ENCODE assay signal across 16 mouse cellular contexts in genomic region chr9:91374665-91375064, GRCm38 (mm10). TPM values are rescaled to one million over a fixed set of nuclear protein-coding genes. Genes with fewer than 3 reads are reported as not detected.
DNase-seq lines count a peak whose midpoint lies in the region; ATAC-seq lines count a peak whose summit lies in the region.
"Had no signal": no experiment of that assay in that cellular context is flagged by ENCODE, and none has a peak within 500 bp of the region (broad histone marks: within the 10 kb centered on the region; RNA-seq: fewer than 3 reads in every experiment).

No protein-coding gene starts in this region.

- no peak overlapping the region for H3K9ac ChIP-seq in forebrain, embryonic 16.5 days (replicated peaks; ENCODE audit: low read depth, low read length)
- H3K9ac ChIP-seq in midbrain, embryonic 14.5 days (replicated peaks; ENCODE audit: low read length) = no peak overlapping the region
- H3K9ac ChIP-seq in hindbrain, embryonic 16.5 days (ENCODE audit: low read depth, low read length) = no peak overlapping the region
- H3K9ac ChIP-seq in neural tube, embryonic 14.5 days (replicated peaks; ENCODE audit: low read depth, low read length) = no peak overlapping the region
- H3K9ac ChIP-seq: heart, embryonic 15.5 days; limb, embryonic 12.5 days had no signal

- H3K4me3 ChIP-seq in forebrain, embryonic 10.5 days = 0 out of 2 replicates have a peak overlapping the region, but pooled peaks have one; percentile 3
- no peak overlapping the region for H3K4me3 ChIP-seq in forebrain, embryonic 16.5 days (replicated peaks; ENCODE audit: low read length)
- H3K4me3 ChIP-seq in midbrain, embryonic 10.5 days = no peak overlapping the region
- H3K4me3 ChIP-seq in midbrain, embryonic 14.5 days (replicated peaks; ENCODE audit: low read depth, low read length) = no peak overlapping the region
- H3K4me3 ChIP-seq in hindbrain, embryonic 16.5 days (ENCODE audit: low read length) = no peak overlapping the region; the same call in 1 of the 2 replicates
- H3K4me3 ChIP-seq in neural tube, embryonic 14.5 days (ENCODE audit: low read depth, low read length) = no peak overlapping the region
- H3K4me3 ChIP-seq: heart, embryonic 15.5 days; limb, embryonic 12.5 days had no signal

- ATAC-seq in forebrain, embryonic 16.5 days = no peak
- no peak for ATAC-seq in midbrain, embryonic 14.5 days (ENCODE audit: low FRiP score, low TSS enrichment)
- no peak for ATAC-seq in hindbrain, embryonic 16.5 days
- ATAC-seq in neural tube, embryonic 14.5 days (ENCODE audit: low read depth) = no peak

- WGBS in forebrain, embryonic 10.5 days = 7% methylated on average over 4 of the region's 4 CpGs
- 26% methylated on average over 4 of the region's 4 CpGs for WGBS in forebrain, embryonic 16.5 days
- 4% methylated on average over 4 of the region's 4 CpGs for WGBS in midbrain, embryonic 10.5 days
- WGBS in midbrain, embryonic 14.5 days = 28% methylated on average over 4 of the region's 4 CpGs
- 22% methylated on average over 4 of the region's 4 CpGs for WGBS in hindbrain, embryonic 16.5 days
- 11% methylated on average over 4 of the region's 4 CpGs for WGBS in neural tube, embryonic 14.5 days

- peaks cover 100% of the 10 kb centered on the region for H3K27me3 ChIP-seq in forebrain, embryonic 10.5 days (ENCODE audit: poor library complexity, severe bottlenecking)
- H3K27me3 ChIP-seq in forebrain, embryonic 16.5 days (replicated peaks; ENCODE audit: control insufficient read depth, insufficient read depth, low read length) = peaks cover 83% of the 10 kb centered on the region
- H3K27me3 ChIP-seq in midbrain, embryonic 10.5 days (ENCODE audit: low read depth, poor library complexity, severe bottlenecking) = peaks cover 100% of the 10 kb centered on the region
- H3K27me3 ChIP-seq in midbrain, embryonic 14.5 days (ENCODE audit: control insufficient read depth, insufficient read depth, low read length) = peaks cover 94% of the 10 kb centered on the region
- H3K27me3 ChIP-seq in hindbrain, embryonic 16.5 days (replicated peaks; ENCODE audit: control insufficient read depth, insufficient read depth, low read length) = peaks cover 37% of the 10 kb centered on the region
- peaks cover 36% of the 10 kb centered on the region for H3K27me3 ChIP-seq in neural tube, embryonic 14.5 days (ENCODE audit: control insufficient read depth, insufficient read depth, low read length)

- DNase-seq in forebrain, embryonic 10.5 days (ENCODE audit: extremely low spot score, low spot score) = no peak
- DNase-seq in midbrain, embryonic 10.5 days (ENCODE audit: low spot score) = peak; percentile 13
- DNase-seq in midbrain, embryonic 14.5 days = no peak
- DNase-seq in right cerebral cortex, adult 2 months (ENCODE audit: low spot score in 2 of 2) = no peak
- DNase-seq: kidney, adult 9 months; layer of hippocampus, postnatal 36 days; thymus, postnatal 25 days had no signal

- 0 out of 2 replicates have a peak overlapping the region, but pooled peaks have one; percentile 27 for H3K27ac ChIP-seq in forebrain, embryonic 10.5 days
- no peak overlapping the region; the same call in 1 of the 2 replicates for H3K27ac ChIP-seq in forebrain, embryonic 16.5 days (ENCODE audit: low read length)
- H3K27ac ChIP-seq in midbrain, embryonic 10.5 days (replicated peaks) = no peak overlapping the region
- H3K27ac ChIP-seq in midbrain, embryonic 14.5 days (replicated peaks; ENCODE audit: low read depth, low read length) = no peak overlapping the region
- peak overlapping the region; percentile 39; the same call in 1 of the 2 replicates for H3K27ac ChIP-seq in hindbrain, embryonic 16.5 days (ENCODE audit: low read depth, low read length)
- 0 out of 2 replicates have a peak overlapping the region, but pooled peaks have one; percentile 52 for H3K27ac ChIP-seq in neural tube, embryonic 14.5 days (ENCODE audit: low read depth, low read length)
- H3K27ac ChIP-seq: heart, embryonic 15.5 days; limb, embryonic 12.5 days had no signal

- H3K36me3 ChIP-seq in forebrain, embryonic 10.5 days (replicated peaks) = peaks cover 4% of the 10 kb centered on the region; the same call in 1 of the 2 replicates
- H3K36me3 ChIP-seq in forebrain, embryonic 16.5 days (ENCODE audit: control insufficient read depth, insufficient read depth) = no peaks in the 10 kb centered on the region
- H3K36me3 ChIP-seq in midbrain, embryonic 10.5 days = no peaks in the 10 kb centered on the region
- no peaks in the 10 kb centered on the region for H3K36me3 ChIP-seq in midbrain, embryonic 14.5 days (ENCODE audit: control insufficient read depth, insufficient read depth, low read length)
- no peaks in the 10 kb centered on the region for H3K36me3 ChIP-seq in hindbrain, embryonic 16.5 days (ENCODE audit: control insufficient read depth, insufficient read depth, low read length)
- H3K36me3 ChIP-seq in neural tube, embryonic 14.5 days (ENCODE audit: control insufficient read depth, insufficient read depth, low read length) = no peaks in the 10 kb centered on the region
- H3K36me3 ChIP-seq: G1E; heart, embryonic 15.5 days; limb, embryonic 12.5 days had no signal

- H3K4me2 ChIP-seq in forebrain, embryonic 16.5 days (ENCODE audit: low read length) = no peak overlapping the region; the same call in 1 of the 2 replicates
- no peak overlapping the region for H3K4me2 ChIP-seq in midbrain, embryonic 14.5 days (ENCODE audit: low read length)
- H3K4me2 ChIP-seq in hindbrain, embryonic 16.5 days (ENCODE audit: low read length) = peak overlapping the region; percentile 37
- peak overlapping the region; percentile 19; the same call in 1 of the 2 replicates for H3K4me2 ChIP-seq in neural tube, embryonic 14.5 days (ENCODE audit: low read depth, low read length)
- H3K4me2 ChIP-seq: heart, embryonic 15.5 days; limb, embryonic 12.5 days had no signal

- no peaks in the 10 kb centered on the region for H3K9me3 ChIP-seq in forebrain, embryonic 10.5 days
- H3K9me3 ChIP-seq in forebrain, embryonic 16.5 days (ENCODE audit: control insufficient read depth, low read length) = no peaks in the 10 kb centered on the region
- no peaks in the 10 kb centered on the region for H3K9me3 ChIP-seq in midbrain, embryonic 10.5 days (replicated peaks)
- H3K9me3 ChIP-seq in midbrain, embryonic 14.5 days (ENCODE audit: control insufficient read depth, low read length) = no peaks in the 10 kb centered on the region
- H3K9me3 ChIP-seq in hindbrain, embryonic 16.5 days (ENCODE audit: control insufficient read depth, low read length) = no peaks in the 10 kb centered on the region
- no peaks in the 10 kb centered on the region for H3K9me3 ChIP-seq in neural tube, embryonic 14.5 days (ENCODE audit: control insufficient read depth, low read length)
- H3K9me3 ChIP-seq: heart, embryonic 15.5 days; limb, embryonic 12.5 days had no signal

- H3K4me1 ChIP-seq in forebrain, embryonic 10.5 days = peaks cover 76% of the 10 kb centered on the region
- H3K4me1 ChIP-seq in forebrain, embryonic 16.5 days (replicated peaks; ENCODE audit: control insufficient read depth, insufficient read depth, low read length) = peaks cover 7% of the 10 kb centered on the region; the same call in 1 of the 2 replicates
- peaks cover 67% of the 10 kb centered on the region for H3K4me1 ChIP-seq in midbrain, embryonic 10.5 days
- H3K4me1 ChIP-seq in midbrain, embryonic 14.5 days (ENCODE audit: control insufficient read depth, insufficient read depth, low read length) = 0 out of 2 replicates have a peak, but pooled peaks cover 6% of the 10 kb centered on the region
- peaks cover 6% of the 10 kb centered on the region for H3K4me1 ChIP-seq in hindbrain, embryonic 16.5 days (ENCODE audit: control insufficient read depth, insufficient read depth, low read depth, low read length)
- peaks cover 6% of the 10 kb centered on the region; the same call in 1 of the 2 replicates for H3K4me1 ChIP-seq in neural tube, embryonic 14.5 days (ENCODE audit: control insufficient read depth, insufficient read depth, low read length)

RNA-seq across cellular contexts. Expression of gene Zic1, which starts 9.1 kb away (rescaled TPM):
- polyA plus RNA-seq in forebrain, embryonic 10.5 days (2016; fragmentation: Nextera tagmentation; extraction: Ambion mirVana) = 6.2 and 8.9 TPM in 2 replicates
- 4.5 and 8.0 TPM in 2 replicates for polyA plus RNA-seq in forebrain, embryonic 16.5 days (2015; fragmentation: Nextera tagmentation; extraction: Ambion mirVana)
- polyA plus RNA-seq in midbrain, embryonic 10.5 days (2016; fragmentation: Nextera tagmentation; extraction: Ambion mirVana) = 6.5 and 6.6 TPM in 2 replicates
- 17.8 and 18.5 TPM in 2 replicates for polyA plus RNA-seq in midbrain, embryonic 14.5 days (2014; fragmentation: Nextera tagmentation; extraction: Ambion mirVana)
- polyA plus RNA-seq in hindbrain, embryonic 16.5 days (2015; fragmentation: Nextera tagmentation; extraction: Ambion mirVana) = 11.4 and 14.6 TPM in 2 replicates
- polyA plus RNA-seq in neural tube, embryonic 14.5 days (2014; fragmentation: Nextera tagmentation; extraction: Ambion mirVana) = 28.7 and 30.5 TPM in 2 replicates
- polyA plus RNA-seq: G1E; gonadal fat pad, adult 2 months; large intestine, adult 2 months had no signal

RNA-seq across cellular contexts. Expression of gene Zic4, which starts 12.5 kb away (rescaled TPM):
- 24.8 and 41.8 TPM in 2 replicates for polyA plus RNA-seq in forebrain, embryonic 10.5 days (2016; fragmentation: Nextera tagmentation; extraction: Ambion mirVana)
- 28.3 and 47.6 TPM in 2 replicates for polyA plus RNA-seq in forebrain, embryonic 16.5 days (2015; fragmentation: Nextera tagmentation; extraction: Ambion mirVana)
- polyA plus RNA-seq in midbrain, embryonic 10.5 days (2016; fragmentation: Nextera tagmentation; extraction: Ambion mirVana) = 25.1 and 33.5 TPM in 2 replicates
- polyA plus RNA-seq in midbrain, embryonic 14.5 days (2014; fragmentation: Nextera tagmentation; extraction: Ambion mirVana) = 32.4 and 49.1 TPM in 2 replicates
- polyA plus RNA-seq in hindbrain, embryonic 16.5 days (2015; fragmentation: Nextera tagmentation; extraction: Ambion mirVana) = 62.4 and 67.4 TPM in 2 replicates
- polyA plus RNA-seq in neural tube, embryonic 14.5 days (2014; fragmentation: Nextera tagmentation; extraction: Ambion mirVana) = 46.7 and 50.5 TPM in 2 replicates
- polyA plus RNA-seq: G1E; gonadal fat pad, adult 2 months; heart, embryonic 15.5 days; large intestine, adult 2 months; liver, embryonic 16.5 days had no signal

Comparison
In these comparisons a context has a peak if more than half of its experiments do, and no peak if none do; other contexts are left out.
1. H3K27ac ChIP-seq: peak in forebrain, embryonic 10.5 days (single experiment), hindbrain, embryonic 16.5 days (single experiment) and neural tube, embryonic 14.5 days (single experiment); none in forebrain, embryonic 16.5 days (single experiment), midbrain, embryonic 10.5 days (single experiment) and midbrain, embryonic 14.5 days (single experiment).
2. H3K4me2 ChIP-seq: peak in hindbrain, embryonic 16.5 days (single experiment) and neural tube, embryonic 14.5 days (single experiment); none in forebrain, embryonic 16.5 days (single experiment) and midbrain, embryonic 14.5 days (single experiment).